Mouse (Mus musculus) monocyte, adult 5-6 weeks (primary cell): ENCODE data around the gene Ecm2. TPM values are rescaled to one million over a fixed set of nuclear protein-coding genes. Genes with fewer than 3 reads are reported as not detected.

Source experiments
- ATAC-seq: fragments of 153-309, 156-312 bp; replicated peaks from 2 replicates; pipeline ENCODE4 v1.8.0; 2017; ENCODE audit warnings: mild to moderate bottlenecking; ENCODE audit not compliant: low TSS enrichment, insufficient number of reproducible peaks, severe bottlenecking, poor library complexity, low FRiP score
- total RNA-seq: library from RNA; stranded (forward); fragments of 200-1000, 200-491, 200-594 nt; gene quantifications from 3 replicates; pipeline ENCODE4 v1.2.3, GENCODE M21; 2017

The Ecm2 gene
- 0.21 TPM in 1 of 3 replicates, not detected in the others for total RNA-seq

GRCm38 (mm10) chr13:49504510-49504909, at the start of gene Ecm2:
Gene Ecm2, plus strand, starts transcription at chr13:49504810.
- ATAC-seq = no peak

- no peak for ATAC-seq
These were observed 44.3 kb upstream of the Ecm2 start for GRCm38 (mm10) chr13:49460276-49460675.

- no peak for ATAC-seq
These were observed 43.8 kb upstream of the Ecm2 start for GRCm38 (mm10) chr13:49460692-49461414.

- no peak for ATAC-seq
These were observed 43.0 kb upstream of the Ecm2 start for GRCm38 (mm10) chr13:49461458-49462132.

GRCm38 (mm10) chr13:49462921-49463320, 41.7 kb upstream of the Ecm2 start:
- no peak for ATAC-seq

GRCm38 (mm10) chr13:49465875-49466274, 38.7 kb upstream of the Ecm2 start:
- ATAC-seq = no peak

GRCm38 (mm10) chr13:49466393-49467075, 38.1 kb upstream of the Ecm2 start:
- ATAC-seq = no peak

- ATAC-seq = no peak
These were observed 37.0 kb upstream of the Ecm2 start for GRCm38 (mm10) chr13:49467585-49467984.

- no peak for ATAC-seq
These were observed 35.6 kb upstream of the Ecm2 start for GRCm38 (mm10) chr13:49469002-49469401.

GRCm38 (mm10) chr13:49470319-49470718, 34.3 kb upstream of the Ecm2 start:
- ATAC-seq = no peak

GRCm38 (mm10) chr13:49470806-49471205, 33.8 kb upstream of the Ecm2 start:
- ATAC-seq = no peak

GRCm38 (mm10) chr13:49471981-49472675, 32.5 kb upstream of the Ecm2 start:
- ATAC-seq = no peak

- no peak for ATAC-seq
These were observed 32.0 kb upstream of the Ecm2 start for GRCm38 (mm10) chr13:49472676-49473005.

GRCm38 (mm10) chr13:49477887-49478286, 26.7 kb upstream of the Ecm2 start:
- ATAC-seq = no peak

GRCm38 (mm10) chr13:49478851-49479374, 25.7 kb upstream of the Ecm2 start:
- ATAC-seq = no peak

- ATAC-seq = no peak
These were observed 25.2 kb upstream of the Ecm2 start for GRCm38 (mm10) chr13:49479399-49479798.

GRCm38 (mm10) chr13:49480057-49480456, 24.6 kb upstream of the Ecm2 start:
- ATAC-seq = no peak

- ATAC-seq = no peak
These were observed 24.1 kb upstream of the Ecm2 start for GRCm38 (mm10) chr13:49480551-49480950.

- no peak for ATAC-seq
These were observed 19.2 kb upstream of the Ecm2 start for GRCm38 (mm10) chr13:49485388-49485787.
